12 mouse cellular contexts compared by ENCODE assay signal in the genomic region with DNA sequence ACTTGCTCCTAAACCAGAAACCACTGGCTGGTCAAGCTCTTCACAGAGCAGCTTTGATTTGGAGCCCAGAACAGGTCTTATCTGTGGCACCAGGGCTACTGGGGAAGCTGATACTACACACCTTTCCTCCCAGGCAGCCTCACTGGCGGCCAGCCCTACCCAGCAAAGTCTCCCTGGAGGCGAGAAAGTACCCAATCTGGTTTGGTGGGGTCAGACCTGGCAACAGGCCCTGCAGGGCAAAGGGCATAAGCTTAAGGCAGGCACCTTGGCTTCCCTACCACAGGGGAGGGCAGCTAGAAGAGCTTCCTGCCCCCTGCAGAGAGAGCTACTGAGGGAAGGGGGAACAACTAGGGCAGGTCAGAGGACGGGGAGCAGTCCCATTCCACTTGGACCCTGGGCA. TPM values are rescaled to one million over a fixed set of nuclear protein-coding genes. Genes with fewer than 3 reads are reported as not detected.
DNase-seq lines count a peak whose midpoint lies in the region; ATAC-seq lines count a peak whose summit lies in the region.
"Had no signal": no experiment of that assay in that cellular context is flagged by ENCODE, and none has a peak within 500 bp of the region (broad histone marks: within the 10 kb centered on the region; RNA-seq: fewer than 3 reads in every experiment).

No protein-coding gene starts in this region.

- H3K27ac ChIP-seq in embryonic facial prominence, embryonic 13.5 days, result no peak overlapping the region; the same call in 1 of the 2 replicates
- H3K27ac ChIP-seq in midbrain, embryonic 14.5 days (replicated peaks; ENCODE audit: low read depth, low read length), result no peak overlapping the region
- H3K27ac ChIP-seq: neural tube, embryonic 13.5 days had no signal

- ATAC-seq in embryonic facial prominence, embryonic 13.5 days (ENCODE audit: insufficient number of reproducible peaks, insufficient read depth, low FRiP score, low TSS enrichment, low read depth), result no peak
- no peak for ATAC-seq in midbrain, embryonic 14.5 days (ENCODE audit: low FRiP score, low TSS enrichment)

- no peaks in the 10 kb centered on the region for H3K9me3 ChIP-seq in embryonic facial prominence, embryonic 13.5 days
- no peaks in the 10 kb centered on the region for H3K9me3 ChIP-seq in midbrain, embryonic 14.5 days (ENCODE audit: control insufficient read depth, low read length)
- H3K9me3 ChIP-seq: neural tube, embryonic 13.5 days had no signal

- H3K4me2 ChIP-seq in embryonic facial prominence, embryonic 13.5 days, result no peak overlapping the region
- no peak overlapping the region for H3K4me2 ChIP-seq in midbrain, embryonic 14.5 days (ENCODE audit: low read length)
- H3K4me2 ChIP-seq: neural tube, embryonic 13.5 days had no signal

- peaks cover 40% of the 10 kb centered on the region for H3K36me3 ChIP-seq in embryonic facial prominence, embryonic 13.5 days
- H3K36me3 ChIP-seq in midbrain, embryonic 14.5 days (ENCODE audit: control insufficient read depth, insufficient read depth, low read length), result peaks cover 33% of the 10 kb centered on the region

- WGBS in embryonic facial prominence, embryonic 13.5 days, result 14% methylated on average over 3 of the region's 3 CpGs
- WGBS in midbrain, embryonic 14.5 days, result 25% methylated on average over 3 of the region's 3 CpGs

- peak; percentile 51 for DNase-seq in adrenal gland, adult 2 months
- no peak for DNase-seq in adrenal gland, adult 18-20 months (ENCODE audit: low spot score in 2 of 2)
- peak; percentile 92 for DNase-seq in kidney, postnatal 14 days
- peak; percentile 80 for DNase-seq in lung, postnatal 25 days (ENCODE audit: low spot score)
- no peak for DNase-seq in midbrain, embryonic 14.5 days
- DNase-seq in Muller cell, postnatal 12 days (ENCODE audit: inconsistent ontology term), result no peak
- no peak for DNase-seq in cerebellum, adult 8-10 months
- DNase-seq: heart, postnatal 14 days; right cerebral cortex, postnatal 4 days had no signal

- no peak overlapping the region for H3K4me3 ChIP-seq in embryonic facial prominence, embryonic 13.5 days
- H3K4me3 ChIP-seq in midbrain, embryonic 14.5 days (replicated peaks; ENCODE audit: low read depth, low read length), result no peak overlapping the region
- H3K4me3 ChIP-seq: neural tube, embryonic 13.5 days had no signal

- H3K9ac ChIP-seq in embryonic facial prominence, embryonic 13.5 days, result 0 out of 2 replicates have a peak overlapping the region, but pooled peaks have one; percentile 36
- H3K9ac ChIP-seq in midbrain, embryonic 14.5 days (replicated peaks; ENCODE audit: low read length), result no peak overlapping the region
- H3K9ac ChIP-seq: neural tube, embryonic 13.5 days had no signal

- H3K27me3 ChIP-seq in embryonic facial prominence, embryonic 13.5 days, result no peaks in the 10 kb centered on the region
- H3K27me3 ChIP-seq in midbrain, embryonic 14.5 days (ENCODE audit: control insufficient read depth, insufficient read depth, low read length), result no peaks in the 10 kb centered on the region
- H3K27me3 ChIP-seq: neural tube, embryonic 13.5 days had no signal

- peaks cover 6% of the 10 kb centered on the region; the same call in 1 of the 2 replicates for H3K4me1 ChIP-seq in embryonic facial prominence, embryonic 13.5 days
- H3K4me1 ChIP-seq in midbrain, embryonic 14.5 days (ENCODE audit: control insufficient read depth, insufficient read depth, low read length), result no peaks in the 10 kb centered on the region
- H3K4me1 ChIP-seq: neural tube, embryonic 13.5 days had no signal

RNA-seq across cellular contexts. Expression of a gene that starts 8.7 kb away (rescaled TPM):
- 100 to 1,000 TPM; 103 to 116 TPM for total RNA-seq in adrenal gland, adult 2 months (2021)
- polyA plus RNA-seq in adrenal gland, adult 2 months (2012; rRNA removed), result 400 and 531 TPM in 2 replicates
- total RNA-seq in adrenal gland, adult 18-20 months (2021), result 100 to 1,000 TPM in 1 of 2 experiments, 10 to 100 TPM in 1; 97.2 to 106 TPM
- polyA plus RNA-seq in embryonic facial prominence, embryonic 13.5 days (2015; fragmentation: Nextera tagmentation; extraction: Ambion mirVana), result 50.1 and 54.3 TPM in 2 replicates
- polyA plus RNA-seq in midbrain, embryonic 14.5 days (2014; fragmentation: Nextera tagmentation; extraction: Ambion mirVana), result 23.6 and 28.4 TPM in 2 replicates

RNA-seq across cellular contexts. Expression of a gene that starts 15.9 kb away (rescaled TPM):
- total RNA-seq in adrenal gland, adult 2 months (2021), result 100 to 1,000 TPM; 107 to 146 TPM
- polyA plus RNA-seq in adrenal gland, adult 2 months (2012; rRNA removed), result 163 and 185 TPM in 2 replicates
- 100 to 1,000 TPM; 104 to 140 TPM for total RNA-seq in adrenal gland, adult 18-20 months (2021)
- 134 and 138 TPM in 2 replicates for polyA plus RNA-seq in embryonic facial prominence, embryonic 13.5 days (2015; fragmentation: Nextera tagmentation; extraction: Ambion mirVana)
- 113 and 151 TPM in 2 replicates for polyA plus RNA-seq in midbrain, embryonic 14.5 days (2014; fragmentation: Nextera tagmentation; extraction: Ambion mirVana)

RNA-seq across cellular contexts. Expression of a gene that starts 30.1 kb away (rescaled TPM):
- 1 to 10 TPM; 1.5 to 1.7 TPM for total RNA-seq in adrenal gland, adult 2 months (2021)
- polyA plus RNA-seq in adrenal gland, adult 2 months (2012; rRNA removed), result 2.1 and 2.5 TPM in 2 replicates
- 1 to 10 TPM in 1 of 2 experiments, under 1 TPM in 1; 0.96 to 3.0 TPM for total RNA-seq in adrenal gland, adult 18-20 months (2021)
- polyA plus RNA-seq in embryonic facial prominence, embryonic 13.5 days (2015; fragmentation: Nextera tagmentation; extraction: Ambion mirVana), result 1.3 and 1.7 TPM in 2 replicates
- 0.18 and 0.21 TPM in 2 replicates for polyA plus RNA-seq in midbrain, embryonic 14.5 days (2014; fragmentation: Nextera tagmentation; extraction: Ambion mirVana)
- total RNA-seq: megakaryocyte, adult 5-6 weeks had no signal

RNA-seq across cellular contexts. Expression of a gene that starts 33.0 kb away (rescaled TPM):
- total RNA-seq in adrenal gland, adult 2 months (2021), result 10 to 100 TPM; 21.4 to 27.2 TPM
- polyA plus RNA-seq in adrenal gland, adult 2 months (2012; rRNA removed), result 23.2 and 27.2 TPM in 2 replicates
- total RNA-seq in adrenal gland, adult 18-20 months (2021), result 10 to 100 TPM; 21.5 to 22.3 TPM
- polyA plus RNA-seq in embryonic facial prominence, embryonic 13.5 days (2015; fragmentation: Nextera tagmentation; extraction: Ambion mirVana), result 59.6 and 63.6 TPM in 2 replicates
- polyA plus RNA-seq in midbrain, embryonic 14.5 days (2014; fragmentation: Nextera tagmentation; extraction: Ambion mirVana), result 48.8 and 56.9 TPM in 2 replicates

RNA-seq across cellular contexts. Expression of a gene that starts 42.4 kb away (rescaled TPM):
- 10 to 100 TPM; 24.6 to 33.0 TPM for total RNA-seq in adrenal gland, adult 2 months (2021)
- polyA plus RNA-seq in adrenal gland, adult 2 months (2012; rRNA removed), result 8.3 and 12.0 TPM in 2 replicates
- total RNA-seq in adrenal gland, adult 18-20 months (2021), result 10 to 100 TPM; 36.0 to 37.3 TPM
- 39.8 and 45.0 TPM in 2 replicates for polyA plus RNA-seq in embryonic facial prominence, embryonic 13.5 days (2015; fragmentation: Nextera tagmentation; extraction: Ambion mirVana)
- polyA plus RNA-seq in midbrain, embryonic 14.5 days (2014; fragmentation: Nextera tagmentation; extraction: Ambion mirVana), result 17.8 and 19.9 TPM in 2 replicates

Comparison
In these comparisons a context has a peak if more than half of its experiments do, and no peak if none do; other contexts are left out.
1. DNase-seq: peak in adrenal gland, adult 2 months (single experiment), kidney, postnatal 14 days (single experiment) and lung, postnatal 25 days (single experiment); none in adrenal gland, adult 18-20 months (0 of 2), midbrain, embryonic 14.5 days (single experiment), Muller cell, postnatal 12 days (single experiment) and cerebellum, adult 8-10 months (single experiment).